Mouse (Mus musculus): Measurements from ENCODE around the gene Adam20. TPM values are rescaled to one million over a fixed set of nuclear protein-coding genes. Genes with fewer than 3 reads are reported as not detected.

The Adam20 gene
- polyA plus RNA-seq (2015; fragmentation: Nextera tagmentation; extraction: Ambion mirVana), result not detected in 2 replicates

DNA sequence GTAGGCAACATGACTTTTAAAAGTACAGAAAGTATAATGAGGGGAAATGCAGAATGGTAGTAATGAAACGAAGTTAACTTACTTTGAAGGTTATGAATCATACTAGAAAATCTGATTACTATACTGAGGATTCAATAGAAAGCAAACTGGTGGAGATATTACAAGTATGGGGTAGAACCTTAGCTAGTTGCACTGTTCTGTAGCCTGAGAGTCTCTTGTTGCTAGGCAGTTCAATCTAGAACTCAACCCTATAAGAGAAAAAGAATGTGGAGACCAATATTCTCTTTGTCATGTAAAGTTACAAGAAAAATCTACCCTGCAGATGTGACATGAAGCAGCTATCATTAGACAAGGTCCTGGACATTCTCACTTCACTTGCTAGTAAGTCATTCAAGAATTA lies at the start of gene Adam20:
TSS of gene Adam20 (plus strand) at position 301 of the 400 bp plus-strand sequence.

GRCm38 (mm10) chr8:40751908-40752307 lies 41.2 kb upstream of the Adam20 start, which contains the start of gene Adam25:
Adam25 (plus strand) TSS chr8:40752208.

Other genes starting within 250 kb of the Adam20 start
- gene Adam24, start 118.2 kb upstream of the Adam20 start, polyA plus RNA-seq (2015; fragmentation: Nextera tagmentation; extraction: Ambion mirVana), result not detected in 2 replicates
- gene Adam25, start 41.1 kb upstream of the Adam20 start, polyA plus RNA-seq (2015; fragmentation: Nextera tagmentation; extraction: Ambion mirVana), result not detected in 2 replicates
- gene Adam39, start 29.7 kb downstream of the Adam20 start, polyA plus RNA-seq (2015; fragmentation: Nextera tagmentation; extraction: Ambion mirVana), result not detected in 2 replicates

Data from skeletal muscle tissue, postnatal 0 days (tissue).